Mouse (Mus musculus) B cell, adult (primary cell): ENCODE data around the gene Med11. TPM values are rescaled to one million over a fixed set of nuclear protein-coding genes. Genes with fewer than 3 reads are reported as not detected.

Experiments used
- total RNA-seq: library from RNA; stranded (reverse); gene quantifications from 4 replicates; pipeline ENCODE4 v1.2.4, GENCODE M21; 2023; ENCODE audit not compliant: inconsistent age

Gene Med11
- total RNA-seq, result 39.8 to 46.9 TPM (median 43.4 TPM) in 4 replicates

GRCm38 (mm10) chr11:70451797-70452498, at the start of gene Med11:
Med11 (plus strand) TSS chr11:70451919.

DNA sequence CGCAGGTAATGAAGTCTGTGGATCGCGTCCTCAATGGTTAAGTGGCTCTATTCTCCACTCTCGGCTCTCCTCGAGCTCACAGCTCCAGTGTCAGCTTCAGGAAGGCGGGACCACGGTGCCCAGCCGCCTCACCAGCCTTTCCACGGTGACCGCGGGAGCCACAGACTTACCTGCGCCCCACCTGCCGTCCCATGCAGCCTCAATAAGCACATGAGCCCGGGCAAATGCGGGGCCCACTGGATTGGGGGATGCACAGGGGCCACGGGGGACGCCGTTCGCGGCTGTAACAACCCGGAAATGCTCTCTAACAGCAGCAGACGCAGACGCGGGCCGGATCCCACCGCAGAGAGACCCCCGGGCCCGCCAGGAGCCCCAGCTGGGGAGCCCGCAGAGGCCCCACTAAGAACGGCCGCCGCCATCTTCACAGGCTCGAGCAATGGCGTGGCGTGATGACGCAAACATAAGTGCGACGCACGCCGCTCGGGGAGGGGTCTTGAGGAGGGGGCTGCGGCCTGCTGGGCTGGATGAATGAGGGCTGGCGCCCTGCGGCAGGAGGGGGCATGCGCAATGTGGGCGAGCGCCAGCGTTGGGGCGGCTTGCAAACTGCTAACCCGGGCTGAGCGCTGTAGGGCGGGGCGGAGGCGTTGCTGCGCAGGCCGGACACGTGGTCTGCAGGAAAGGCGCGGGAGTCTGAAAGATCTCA, 42.0 kb upstream of the Med11 start, which contains the start of gene Pelp1:
Gene Pelp1, minus strand, starts transcription at position 438 of the 703 bp plus-strand sequence.

GRCm38 (mm10) chr11:70432048-70432894, 19.4 kb upstream of the Med11 start, which contains the start of gene Arrb2:
Arrb2 (plus strand) TSS chr11:70432635.

GRCm38 (mm10) chr11:70458688-70459600, 7.2 kb downstream of the Med11 start, which contains the start of gene Zmynd15:
Zmynd15 (plus strand) TSS chr11:70459433.

GRCm38 (mm10) chr11:70459601-70460101, 7.9 kb downstream of the Med11 start, which contains the start of gene Cxcl16:
Cxcl16 (minus strand) TSS chr11:70459984.

Other genes with a start within 250 kb of the Med11 start
- not detected in 4 replicates for gene Slc16a11, start 239.2 kb upstream of the Med11 start, total RNA-seq
- gene Slc16a13, start 230.9 kb upstream of the Med11 start, total RNA-seq, result 1.8 to 2.3 TPM (median 2.1 TPM) in 4 replicates
- gene Bcl6b, start 222.1 kb upstream of the Med11 start, total RNA-seq, result 0.45 to 1.1 TPM (median 0.85 TPM) in 4 replicates
- gene 0610010K14Rik, start 214.0 kb upstream of the Med11 start, total RNA-seq, result 62.4 to 92.8 TPM (median 71.3 TPM) in 4 replicates
- 4.4 to 9.6 TPM (median 7.2 TPM) in 4 replicates for gene Gm21988, start 212.1 kb upstream of the Med11 start, total RNA-seq
- 73.2 to 81.6 TPM (median 73.8 TPM) in 4 replicates for gene Rnasek, start 212.1 kb upstream of the Med11 start, total RNA-seq
- gene Alox12, start 196.6 kb upstream of the Med11 start, total RNA-seq, result 0.57 to 0.64 TPM in 2 of 4 replicates, not detected in the others
- not detected in 4 replicates for gene Alox12e, start 129.3 kb upstream of the Med11 start, total RNA-seq
- 0.21 to 1.9 TPM (median 0.26 TPM) in 3 of 4 replicates, not detected in the other for gene Alox15, start 99.9 kb upstream of the Med11 start, total RNA-seq
- gene Pelp1, start 41.9 kb upstream of the Med11 start, total RNA-seq, result 26.4 to 29.9 TPM (median 28.0 TPM) in 4 replicates
- 93.3 to 103 TPM (median 98.7 TPM) in 4 replicates for gene Arrb2, start 19.3 kb upstream of the Med11 start, total RNA-seq
- gene Zmynd15, start 7.5 kb downstream of the Med11 start, total RNA-seq, result 1.3 to 2.1 TPM (median 1.4 TPM) in 4 replicates
- gene Cxcl16, start 8.1 kb downstream of the Med11 start, total RNA-seq, result 6.6 to 9.3 TPM (median 7.2 TPM) in 4 replicates
- not detected in 4 replicates for gene Tm4sf5, start 53.3 kb downstream of the Med11 start, total RNA-seq
- not detected in 4 replicates for gene Vmo1, start 62.7 kb downstream of the Med11 start, total RNA-seq
- not detected in 4 replicates for gene Gltpd2, start 67.3 kb downstream of the Med11 start, total RNA-seq
- 124 to 141 TPM (median 128 TPM) in 4 replicates for gene Psmb6, start 73.4 kb downstream of the Med11 start, total RNA-seq
- not detected in 4 replicates for gene Gm40193, start 81.0 kb downstream of the Med11 start, total RNA-seq
- gene Pld2, start 88.1 kb downstream of the Med11 start, total RNA-seq, result 3.3 to 6.4 TPM (median 4.5 TPM) in 4 replicates
- gene Mink1, start 111.0 kb downstream of the Med11 start, total RNA-seq, result 79.8 to 99.2 TPM (median 86.0 TPM) in 4 replicates
- 1.6 TPM in 1 of 4 replicates, not detected in the others for gene 4930544D05Rik, start 163.9 kb downstream of the Med11 start, total RNA-seq
- 1.1 to 1.2 TPM in 2 of 4 replicates, not detected in the others for gene Chrne, start 167.3 kb downstream of the Med11 start, total RNA-seq
- 0.29 TPM in 1 of 4 replicates, not detected in the others for gene Gp1ba, start 187.2 kb downstream of the Med11 start, total RNA-seq
- 206 to 218 TPM (median 207 TPM) in 4 replicates for gene Rnf167, start 195.3 kb downstream of the Med11 start, total RNA-seq
- gene Slc25a11, start 195.6 kb downstream of the Med11 start, total RNA-seq, result 74.1 to 86.5 TPM (median 81.8 TPM) in 4 replicates
- gene Pfn1, start 202.7 kb downstream of the Med11 start, total RNA-seq, result 1,394 to 1,549 TPM (median 1,435 TPM) in 4 replicates
- gene Eno3, start 205.3 kb downstream of the Med11 start, total RNA-seq, result 30.9 to 40.5 TPM (median 35.3 TPM) in 4 replicates
- 37.7 to 45.8 TPM (median 44.0 TPM) in 4 replicates for gene Spag7, start 217.5 kb downstream of the Med11 start, total RNA-seq
- 57.0 to 68.2 TPM (median 65.4 TPM) in 4 replicates for gene Camta2, start 236.2 kb downstream of the Med11 start, total RNA-seq
- gene Inca1, start 248.2 kb downstream of the Med11 start, total RNA-seq, result 0.71 to 4.0 TPM (median 2.1 TPM) in 4 replicates
- gene Kif1c, start 248.6 kb downstream of the Med11 start, total RNA-seq, result 30.9 to 35.3 TPM (median 32.4 TPM) in 4 replicates